Mouse (Mus musculus) gastrocnemius, adult 8-10 months (tissue): ENCODE measurements around the gene Tmem59. TPM values are rescaled to one million over a fixed set of nuclear protein-coding genes. Genes with fewer than 3 reads are reported as not detected.

ENCODE experiments used
- DNase-seq, 2 experiments: peaks; one replicate each; pipeline ENCODE4 v3.0.0; 2022; ENCODE audit warnings: low spot score in 2 of 2
- total RNA-seq, 4 experiments: library from RNA; stranded (reverse); gene quantifications; 2 replicates each; pipeline ENCODE4 v1.2.4; 2022

The Tmem59 gene
- total RNA-seq, 4 experiments from 2014 or later = 79.9 to 91.5 (median 85.1) TPM

GRCm38 (mm10) chr4:107238253-107238652 lies 60.1 kb downstream of the Tmem59 start:
- no peak for DNase-seq

GRCm38 (mm10) chr4:107240196-107240595 lies 62.0 kb downstream of the Tmem59 start:
- DNase-seq = no peak

GRCm38 (mm10) chr4:107243365-107244333 lies 65.5 kb downstream of the Tmem59 start:
- no peak for DNase-seq

- DNase-seq = no peak
Observed at GRCm38 (mm10) chr4:107245368-107245767, 67.2 kb downstream of the Tmem59 start.

- no peak for DNase-seq
Observed at GRCm38 (mm10) chr4:107246040-107246439, 67.8 kb downstream of the Tmem59 start.

GRCm38 (mm10) chr4:107247110-107247509 lies 68.9 kb downstream of the Tmem59 start:
- no peak for DNase-seq

- DNase-seq = no peak
Observed at GRCm38 (mm10) chr4:107248061-107248460, 69.9 kb downstream of the Tmem59 start.

GRCm38 (mm10) chr4:107249471-107249870 lies 71.3 kb downstream of the Tmem59 start:
- DNase-seq = no peak

- DNase-seq = no peak
Observed at GRCm38 (mm10) chr4:107250494-107250893, 72.3 kb downstream of the Tmem59 start.

Other genes starting within 250 kb of the Tmem59 start
- 10 to 100 TPM; 77.8 to 92.6 (median 86.3) TPM for gene Mrpl37, start 111.5 kb upstream of the Tmem59 start, total RNA-seq
- gene Cyb5rl, start 111.4 kb upstream of the Tmem59 start, total RNA-seq = 10 to 100 TPM; 15.6 to 27.1 (median 16.7) TPM
- gene Cdcp2, start 81.5 kb upstream of the Tmem59 start, total RNA-seq = not detected
- 10 to 100 TPM; 11.0 to 14.8 (median 11.9) TPM for gene Tceanc2, start 717 bp downstream of the Tmem59 start, total RNA-seq
- not detected for gene Ldlrad1, start 30.8 kb downstream of the Tmem59 start, total RNA-seq
- gene Lrrc42, start 75.1 kb downstream of the Tmem59 start, total RNA-seq = 10 to 100 TPM in 1 of 4 experiments, 1 to 10 TPM in 3; 7.1 to 11.4 (median 8.4) TPM
- gene Hspb11, start 75.2 kb downstream of the Tmem59 start, total RNA-seq = 1 to 10 TPM; 6.2 to 9.1 (median 7.1) TPM
- gene Dio1, start 128.8 kb downstream of the Tmem59 start, total RNA-seq = under 1 TPM in 1 of 4 experiments, not detected in 3; 0.16 TPM
- gene Yipf1, start 136.0 kb downstream of the Tmem59 start, total RNA-seq = 1 to 10 TPM; 7.4 to 9.7 (median 8.9) TPM
- 1 to 10 TPM; 5.8 to 9.5 (median 6.5) TPM for gene Ndc1, start 189.4 kb downstream of the Tmem59 start, total RNA-seq